Mouse (Mus musculus): ENCODE measurements around the gene Zhx3.

Gene Zhx3

DNA sequence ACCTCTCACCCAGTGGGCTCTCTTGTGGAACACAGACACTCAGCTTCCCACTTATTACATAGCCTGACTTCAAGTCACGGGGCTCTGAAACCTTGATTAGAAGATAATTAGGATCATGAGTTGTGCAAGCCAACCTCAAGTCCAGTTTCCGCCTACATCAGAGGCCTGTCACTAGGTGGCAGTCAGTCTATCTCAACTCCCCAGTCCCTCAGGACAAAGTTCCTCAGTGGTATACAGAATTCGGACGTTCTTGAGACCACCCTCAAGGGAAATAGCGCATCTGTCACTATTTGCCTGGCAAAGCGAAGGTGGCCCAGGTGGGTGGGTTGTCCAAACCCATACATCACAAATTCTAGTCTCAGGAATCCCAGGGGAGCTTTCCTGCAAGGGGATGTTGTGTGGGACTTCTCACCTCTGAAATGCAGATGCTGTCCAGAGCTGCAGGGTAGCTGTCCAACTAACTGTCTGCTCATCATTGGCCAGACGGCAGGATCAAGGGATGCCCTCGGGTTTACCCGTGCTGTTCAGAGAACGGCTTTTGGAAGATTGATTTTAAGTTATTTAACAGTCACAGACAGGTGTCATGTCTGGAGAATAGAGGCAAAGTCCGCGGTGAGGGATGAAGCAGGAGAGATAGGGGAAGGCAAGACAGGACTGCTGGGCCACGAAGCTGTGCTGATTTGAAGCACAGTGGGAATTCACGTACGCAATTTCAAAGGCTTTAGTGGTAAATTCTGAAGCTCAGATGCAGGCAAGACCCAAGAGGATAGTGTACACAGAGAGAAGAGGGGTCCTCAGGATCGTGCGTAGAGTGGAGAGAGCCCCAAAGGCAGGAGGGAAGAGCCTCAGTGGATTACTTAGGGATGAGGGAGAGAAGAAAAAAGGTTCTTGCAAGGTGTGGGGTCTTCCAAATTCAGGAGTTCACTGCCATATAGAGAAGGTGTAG, 142.7 kb downstream of the Zhx3 start:
- DNase-seq (ENCODE audit: low spot score) = no peak

DNA sequence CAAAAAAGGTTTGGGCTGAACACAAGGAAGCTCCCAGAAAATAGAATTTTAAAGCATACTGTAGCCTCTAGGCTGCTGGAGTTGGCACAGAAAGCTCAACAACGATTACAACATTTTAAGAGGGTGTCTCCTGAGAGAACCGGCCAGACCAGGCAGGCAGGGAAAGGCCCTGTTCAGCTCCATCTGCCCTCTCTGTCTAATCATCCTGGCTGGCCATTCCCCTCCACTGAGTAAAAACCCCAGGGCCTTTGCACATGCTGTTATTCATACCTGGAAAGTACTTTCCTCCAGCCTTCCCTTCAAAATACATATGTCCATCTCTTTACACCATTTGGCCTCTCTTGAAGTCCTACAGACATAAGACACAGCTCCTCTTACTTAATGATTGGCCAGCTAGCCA, 143.4 kb downstream of the Zhx3 start:
- no peak for DNase-seq (ENCODE audit: low spot score)

DNA sequence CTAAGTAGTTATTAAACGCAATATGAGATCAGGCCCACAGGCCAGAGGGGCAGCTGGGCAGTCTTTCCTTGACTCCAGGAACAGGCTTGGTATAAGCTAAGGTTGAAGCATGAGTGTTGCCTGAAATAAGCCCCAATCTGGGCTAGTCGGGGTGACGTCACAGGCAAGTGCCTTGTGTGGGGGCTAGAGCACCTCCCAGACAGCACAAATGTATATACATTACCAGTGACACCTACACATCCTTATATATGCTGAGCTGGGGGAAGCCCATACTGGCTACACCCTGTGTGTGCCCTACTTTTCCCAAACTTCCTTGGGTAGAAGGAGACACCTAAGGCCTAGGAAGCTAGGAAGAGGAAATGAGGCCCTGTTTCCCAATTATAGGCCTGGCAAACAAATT, 143.8 kb downstream of the Zhx3 start:
- no peak for DNase-seq (ENCODE audit: low spot score)

DNA sequence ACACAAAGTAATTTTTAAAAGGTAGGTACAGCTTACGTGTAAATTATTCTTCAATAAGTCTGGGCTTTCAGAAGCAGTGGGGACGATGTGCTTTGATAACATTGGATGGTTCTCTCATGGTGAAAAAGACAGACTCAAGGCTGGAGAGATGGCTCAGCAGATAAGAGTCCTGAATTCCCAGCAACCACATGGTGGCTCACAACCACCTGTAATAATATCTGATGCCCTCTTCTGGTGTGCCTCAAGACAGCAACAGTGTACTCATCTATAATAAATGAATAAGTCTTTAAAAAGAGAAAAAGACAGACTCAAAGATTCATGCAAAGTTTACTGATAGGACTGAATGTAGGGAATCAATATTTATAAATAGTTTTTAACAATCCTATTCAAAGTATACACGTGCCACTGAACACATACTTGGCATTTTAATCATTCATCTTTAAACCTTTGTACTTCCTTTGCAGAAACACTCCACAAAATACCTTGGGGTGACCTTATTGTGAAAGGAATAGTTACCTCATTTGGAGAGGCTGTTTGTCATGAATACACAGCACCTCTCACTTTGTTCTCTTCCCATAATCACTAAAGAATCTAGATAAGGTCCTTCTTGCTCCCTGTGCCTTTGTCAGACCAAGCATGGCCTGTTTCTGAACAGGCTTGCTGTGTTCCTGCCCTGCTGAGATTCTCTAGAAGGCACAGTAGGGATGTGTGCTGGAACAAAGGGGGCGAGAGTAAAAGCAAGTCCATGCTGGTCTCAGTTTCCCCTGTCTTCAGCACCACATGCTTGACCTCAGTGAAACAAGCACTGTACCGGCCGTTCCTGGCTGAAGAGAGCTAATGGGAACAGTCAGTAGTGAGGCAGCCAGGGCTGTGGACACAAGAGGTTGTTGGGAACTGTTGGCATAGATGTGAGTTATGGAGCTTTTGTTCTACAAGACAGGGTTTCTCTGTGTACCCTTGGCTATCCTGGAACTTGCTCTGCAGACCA, 146.6 kb downstream of the Zhx3 start:
- DNase-seq (ENCODE audit: low spot score) = no peak

DNA sequence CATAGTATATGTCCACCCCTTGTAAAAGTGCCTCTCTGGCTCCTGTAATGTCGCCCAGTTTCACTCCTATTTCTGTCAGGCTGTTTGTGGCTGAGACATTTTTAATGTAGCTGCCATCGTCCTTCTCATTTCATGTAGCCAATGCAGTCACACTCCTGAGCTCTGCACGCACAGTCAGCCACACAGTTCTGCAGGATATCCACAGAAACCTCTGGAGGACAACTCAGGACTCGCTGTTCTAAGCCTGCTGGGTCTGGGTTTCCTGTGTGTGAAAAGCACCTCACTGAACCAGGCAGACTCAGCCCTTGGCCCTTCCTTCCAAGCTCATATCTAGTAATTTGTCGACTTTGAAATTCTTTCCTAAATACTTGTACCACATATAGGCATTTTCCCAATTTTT, 148.3 kb downstream of the Zhx3 start:
- DNase-seq (ENCODE audit: low spot score) = no peak

DNA sequence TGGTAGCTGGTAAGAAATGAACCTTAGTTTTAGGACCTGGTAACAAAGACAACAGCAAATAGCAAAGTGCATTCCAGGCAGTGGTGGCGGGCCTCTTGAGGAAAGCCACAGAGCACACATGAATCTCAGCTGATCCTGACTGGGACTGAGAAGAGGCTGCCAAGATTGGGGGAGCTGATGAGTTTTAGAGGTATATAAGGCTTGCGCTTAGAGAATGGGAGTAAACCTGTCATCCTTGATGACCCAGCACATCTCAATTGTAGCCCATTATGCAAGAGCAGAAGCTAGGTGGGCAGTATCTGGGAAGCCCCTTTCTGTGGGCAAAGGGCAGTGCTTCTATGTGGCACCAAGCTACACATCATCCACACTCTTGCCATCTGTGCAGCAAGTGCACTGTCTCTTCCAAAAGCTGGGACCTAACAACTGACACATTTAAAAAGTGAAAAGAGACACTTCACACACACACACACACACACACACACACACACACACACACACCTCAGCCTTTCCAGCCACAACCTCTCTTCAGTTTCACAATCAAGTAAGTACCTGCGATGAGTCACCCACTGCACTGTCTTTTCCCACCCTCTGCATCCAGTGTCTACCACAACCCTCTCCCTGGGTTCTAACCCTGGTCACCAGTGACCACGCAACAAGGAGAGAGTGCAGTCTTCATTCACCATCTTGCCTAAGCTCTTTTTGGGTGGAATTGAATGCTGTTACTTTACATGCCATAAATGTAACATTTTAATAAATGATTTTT, 149.0 kb downstream of the Zhx3 start:
- no peak for DNase-seq (ENCODE audit: low spot score)

DNA sequence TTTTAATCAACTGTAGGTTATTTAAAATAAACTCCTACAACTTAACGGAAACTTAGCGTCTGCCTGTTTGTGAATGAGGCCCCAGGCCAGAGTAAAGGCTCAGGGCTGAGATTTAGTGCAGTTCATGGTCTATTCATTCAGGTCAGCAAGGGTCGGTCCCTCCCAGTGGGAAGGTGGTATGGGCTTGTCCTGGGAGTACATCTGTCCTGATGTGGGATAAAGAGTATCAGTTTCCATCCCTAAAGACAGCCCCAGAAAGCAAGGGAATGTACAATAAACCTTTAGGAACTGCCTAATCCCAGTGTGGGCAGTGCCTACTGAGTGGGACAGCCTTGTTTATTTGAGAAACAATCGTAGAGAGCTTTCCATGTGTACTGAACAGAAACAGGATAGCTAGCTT, 150.1 kb downstream of the Zhx3 start:
- DNase-seq (ENCODE audit: low spot score) = no peak

DNA sequence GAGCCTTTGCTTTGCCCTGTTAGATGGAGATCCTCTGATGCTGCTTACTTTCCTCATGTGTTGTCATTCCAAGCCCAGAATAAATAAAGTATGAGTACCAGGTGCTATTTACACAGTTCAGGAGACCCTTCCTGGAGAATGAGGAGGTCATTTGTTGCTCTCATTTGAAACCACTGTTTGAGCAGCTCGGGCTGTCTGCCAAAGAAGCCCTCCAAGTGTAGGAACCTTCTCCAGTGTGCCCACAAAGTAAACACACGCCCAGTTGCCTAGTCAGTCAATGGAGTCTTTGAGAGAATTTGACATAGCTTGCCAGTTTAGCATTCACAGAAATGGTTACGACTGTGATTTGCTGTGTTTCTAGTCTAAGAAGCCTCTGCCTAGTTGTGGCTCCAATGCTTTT, 154.0 kb downstream of the Zhx3 start:
- DNase-seq (ENCODE audit: low spot score) = no peak

DNA sequence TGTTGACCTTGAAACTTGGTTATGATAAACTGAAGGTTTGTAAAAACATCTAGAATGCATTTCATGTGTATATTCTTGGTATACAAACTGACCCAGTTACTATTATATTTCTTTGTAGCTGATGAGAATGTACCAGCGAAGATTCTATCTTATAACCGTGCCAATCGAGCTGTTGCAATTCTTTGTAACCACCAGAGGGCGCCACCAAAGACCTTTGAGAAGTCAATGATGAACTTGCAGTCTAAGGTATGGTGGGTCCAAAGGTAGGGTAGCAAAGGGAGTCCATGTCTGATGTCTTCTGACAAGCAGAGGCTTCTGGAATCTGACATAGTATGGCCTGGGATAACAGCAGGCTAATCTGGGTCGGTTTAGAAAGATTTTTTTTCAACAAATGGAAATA, 155.5 kb downstream of the Zhx3 start:
- DNase-seq (ENCODE audit: low spot score) = peak; percentile 56

DNA sequence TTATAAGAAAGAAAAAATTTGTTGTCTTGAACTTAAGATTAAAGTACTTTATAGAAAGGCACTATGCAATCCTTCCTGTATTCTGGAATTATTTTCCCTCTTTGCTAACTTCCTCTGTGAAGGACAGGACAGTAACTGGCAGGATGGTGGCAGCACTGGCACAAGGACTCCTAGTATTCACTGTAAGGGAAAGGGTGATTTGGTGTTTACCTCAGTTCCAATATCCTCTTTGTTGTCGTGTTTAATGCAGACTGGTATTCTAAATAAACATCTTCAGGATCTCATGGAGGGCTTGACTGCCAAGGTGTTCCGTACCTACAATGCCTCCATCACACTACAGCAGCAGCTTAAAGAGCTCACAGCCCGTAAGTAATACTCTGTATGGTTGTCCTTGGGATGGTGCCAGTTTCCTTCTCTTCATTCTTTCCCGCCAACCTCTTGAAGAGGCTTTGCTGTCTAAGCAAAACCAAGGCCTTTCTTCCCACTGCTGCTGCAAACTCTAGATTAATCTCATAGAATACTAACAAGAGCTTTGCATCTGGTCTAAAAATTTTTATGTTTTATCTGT, 157.3 kb downstream of the Zhx3 start:
- DNase-seq (ENCODE audit: low spot score) = no peak

DNA sequence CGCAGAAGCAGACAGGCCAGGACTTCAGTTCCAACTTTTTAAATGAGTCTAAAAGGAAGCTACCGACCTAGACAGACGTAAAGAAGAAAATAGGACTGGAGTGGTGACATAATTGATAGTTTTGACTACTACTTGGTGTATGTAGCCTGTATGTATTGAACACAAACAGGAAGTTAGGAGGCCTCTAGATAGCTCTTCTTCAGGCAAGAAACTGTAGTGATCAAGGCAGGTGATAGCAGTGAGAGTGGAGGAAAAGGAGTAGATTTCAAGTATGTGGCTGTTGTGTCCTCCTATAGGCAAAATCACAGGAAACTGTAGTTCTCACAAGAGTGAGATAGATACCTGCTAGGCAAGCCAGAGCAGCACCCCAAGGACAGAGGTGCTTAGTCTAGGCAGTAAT, 165.1 kb downstream of the Zhx3 start:
- DNase-seq (ENCODE audit: low spot score) = no peak

DNA sequence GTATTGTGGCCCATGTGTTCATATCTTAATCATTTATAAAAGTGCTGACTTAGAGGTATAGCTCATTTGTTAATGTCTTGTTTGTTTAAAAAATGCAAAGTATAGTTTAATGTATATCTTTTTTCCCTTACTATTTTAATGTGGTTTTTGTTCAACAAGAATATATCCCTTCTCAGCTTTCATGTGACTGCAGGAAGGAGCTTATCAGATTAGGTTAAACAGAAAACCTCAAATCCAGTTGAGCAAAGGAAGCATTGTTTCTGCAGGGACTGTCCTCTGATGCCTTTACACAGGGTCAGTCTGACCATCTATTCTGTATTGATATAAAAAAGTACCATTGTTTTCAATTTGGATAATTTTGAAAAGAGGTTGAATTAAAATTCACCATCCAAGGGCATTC, 170.0 kb downstream of the Zhx3 start:
- no peak for DNase-seq (ENCODE audit: low spot score)

DNA sequence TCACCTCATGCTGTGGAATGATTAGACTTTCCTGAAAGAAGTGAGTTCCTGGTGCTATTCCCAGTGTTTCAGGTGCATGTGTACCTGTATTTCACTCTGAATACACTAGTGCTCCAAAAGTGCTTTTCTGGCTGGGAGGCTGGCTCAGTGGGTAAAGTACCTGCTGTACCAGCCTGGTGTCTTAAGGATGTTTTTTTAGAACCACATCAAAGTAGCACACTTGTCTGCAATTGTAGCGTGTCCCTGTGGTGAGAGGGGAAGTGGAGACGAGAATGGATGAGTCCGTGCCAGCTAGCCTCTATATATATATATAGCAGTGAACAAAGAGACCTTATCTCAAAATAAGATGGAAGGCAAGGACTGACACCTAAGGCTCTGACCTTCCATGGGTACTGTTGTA, 171.2 kb downstream of the Zhx3 start:
- no peak for DNase-seq (ENCODE audit: low spot score)

DNA sequence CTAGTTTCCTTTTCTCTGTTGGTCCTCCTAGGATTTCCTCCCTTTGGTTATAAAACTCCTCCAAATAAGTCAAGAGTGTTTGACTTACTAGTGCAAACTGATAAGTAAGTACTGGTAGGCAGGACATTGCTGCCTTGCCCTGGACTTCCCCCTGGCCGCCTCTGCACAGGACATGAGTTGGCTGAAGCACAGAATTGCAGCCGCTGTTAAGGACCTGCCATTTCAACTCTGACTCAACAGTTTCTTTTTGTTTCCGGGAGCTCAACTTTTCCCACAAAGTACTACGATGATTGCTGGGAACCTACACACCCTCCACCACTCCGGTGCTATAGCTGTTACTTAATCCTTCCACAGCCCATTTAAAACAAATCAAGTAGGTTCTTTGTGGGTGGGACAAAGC, 172.5 kb downstream of the Zhx3 start:
- DNase-seq (ENCODE audit: low spot score) = no peak
